Mouse (Mus musculus): ENCODE measurements around the gene Prl8a6.

Gene Prl8a6

DNA sequence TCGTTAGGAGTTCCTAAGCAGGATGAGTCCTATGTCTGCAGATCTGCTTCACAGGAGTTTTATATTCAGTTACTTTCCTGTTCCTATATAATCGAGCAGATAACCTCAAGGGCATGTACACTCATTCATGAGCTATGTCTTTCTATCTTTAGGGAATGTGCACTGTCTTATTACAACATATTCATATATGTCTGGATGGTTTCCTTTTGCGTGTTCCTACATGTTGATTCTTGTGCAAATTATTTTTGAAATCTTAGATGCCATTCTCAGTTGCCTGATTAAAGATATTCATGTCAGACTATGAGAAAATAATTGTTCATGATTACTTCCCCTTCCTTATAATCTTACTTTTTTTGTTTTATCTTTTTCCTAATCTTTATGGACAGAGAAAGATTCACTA lies at the start of gene Prl8a6:
Prl8a6 (minus strand) TSS at position 101 of the 400 bp plus-strand sequence.
- WGBS: 84% methylated on average over 3 of the region's 3 CpGs

GRCm38 (mm10) chr13:27433159-27433558 lies 5.3 kb downstream of the Prl8a6 start:
- WGBS: 72% methylated on average over 1 of the region's 1 CpGs

DNA sequence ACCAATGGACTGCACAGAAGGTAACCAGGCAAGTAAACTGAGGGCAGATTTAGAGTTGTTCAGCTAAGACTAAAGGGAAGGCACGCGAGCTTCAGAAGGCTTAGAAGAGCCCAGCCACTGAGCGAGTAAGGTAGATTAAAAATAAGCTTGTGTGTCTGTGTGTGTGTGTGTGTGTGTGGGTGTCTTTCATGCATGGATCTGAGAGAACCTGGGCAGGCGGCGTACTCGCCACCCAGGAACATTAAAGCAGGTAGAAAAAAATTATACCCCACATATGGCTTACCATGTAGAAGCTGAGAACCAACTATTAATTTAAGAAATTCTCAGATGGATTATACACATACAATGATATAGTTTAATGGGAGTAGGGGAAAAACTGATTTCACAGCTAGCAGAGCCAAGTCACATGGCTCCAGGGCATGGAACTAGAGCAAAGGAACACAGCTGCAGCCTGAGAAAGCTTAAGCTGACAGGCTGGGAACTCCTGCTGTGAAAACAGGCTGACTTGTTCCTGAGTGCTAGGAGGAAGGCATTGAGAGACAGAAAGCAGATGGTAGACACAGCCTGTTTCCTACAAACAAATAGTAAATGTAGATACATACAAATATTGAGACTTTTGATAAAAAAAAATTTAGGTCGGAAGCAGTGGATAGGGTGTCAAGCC lies 39.3 kb downstream of the Prl8a6 start:
- WGBS: 86% methylated on average over 7 of the region's 7 CpGs

- 85% methylated on average over 6 of the region's 6 CpGs for WGBS
Observed at GRCm38 (mm10) chr13:27390746-27391145, 47.7 kb downstream of the Prl8a6 start, which contains the start of gene Prl2b1. Prl2b1 (minus strand) TSS chr13:27390846.
